In genomic region chr11:75160954-75161353, GRCm38 (mm10) we compare ENCODE assay signal across 17 mouse cellular contexts. TPM values are rescaled to one million over a fixed set of nuclear protein-coding genes. Genes with fewer than 3 reads are reported as not detected.
DNase-seq lines count a peak whose midpoint lies in the region; ATAC-seq lines count a peak whose summit lies in the region.
"Had no signal": no experiment of that assay in that cellular context is flagged by ENCODE, and none has a peak within 500 bp of the region (broad histone marks: within the 10 kb centered on the region; RNA-seq: fewer than 3 reads in every experiment).

No protein-coding gene starts in this region.

- peaks cover 68% of the 10 kb centered on the region for H3K4me1 ChIP-seq in heart, embryonic 13.5 days
- H3K4me1 ChIP-seq in lung, embryonic 15.5 days = peaks cover 88% of the 10 kb centered on the region
- H3K4me1 ChIP-seq in intestine, embryonic 14.5 days (replicated peaks; ENCODE audit: control insufficient read depth, insufficient read depth, low read length) = peaks cover 44% of the 10 kb centered on the region
- peaks cover 72% of the 10 kb centered on the region for H3K4me1 ChIP-seq in stomach, embryonic 16.5 days (ENCODE audit: control insufficient read depth, insufficient read depth, low read length)

- H3K9ac ChIP-seq in heart, embryonic 13.5 days = no peak overlapping the region
- no peak overlapping the region for H3K9ac ChIP-seq in lung, embryonic 15.5 days
- H3K9ac ChIP-seq in intestine, embryonic 14.5 days (ENCODE audit: low read length) = no peak overlapping the region
- no peak overlapping the region for H3K9ac ChIP-seq in stomach, embryonic 16.5 days (ENCODE audit: low read length)
- H3K9ac ChIP-seq: embryonic facial prominence, embryonic 13.5 days; forebrain, embryonic 13.5 days; hindbrain, embryonic 13.5 days; limb, embryonic 12.5 days; midbrain, embryonic 13.5 days had no signal

- H3K9me3 ChIP-seq in heart, embryonic 13.5 days = no peaks in the 10 kb centered on the region
- H3K9me3 ChIP-seq in lung, embryonic 15.5 days = no peaks in the 10 kb centered on the region
- no peaks in the 10 kb centered on the region for H3K9me3 ChIP-seq in intestine, embryonic 14.5 days (ENCODE audit: control insufficient read depth, low read length)
- no peaks in the 10 kb centered on the region for H3K9me3 ChIP-seq in stomach, embryonic 16.5 days (replicated peaks; ENCODE audit: control insufficient read depth, low read length)
- H3K9me3 ChIP-seq: embryonic facial prominence, embryonic 13.5 days; forebrain, embryonic 13.5 days; hindbrain, embryonic 13.5 days; limb, embryonic 12.5 days; midbrain, embryonic 13.5 days had no signal

- no peak overlapping the region for H3K4me3 ChIP-seq in heart, embryonic 13.5 days
- no peak overlapping the region for H3K4me3 ChIP-seq in lung, embryonic 15.5 days
- H3K4me3 ChIP-seq in intestine, embryonic 14.5 days (ENCODE audit: low read depth, low read length) = no peak overlapping the region
- no peak overlapping the region for H3K4me3 ChIP-seq in stomach, embryonic 16.5 days (replicated peaks; ENCODE audit: low read length)
- H3K4me3 ChIP-seq: embryonic facial prominence, embryonic 13.5 days; forebrain, embryonic 13.5 days; hindbrain, embryonic 13.5 days; limb, embryonic 12.5 days; midbrain, embryonic 13.5 days had no signal

- H3K4me2 ChIP-seq in heart, embryonic 13.5 days = no peak overlapping the region
- no peak overlapping the region for H3K4me2 ChIP-seq in lung, embryonic 15.5 days
- no peak overlapping the region for H3K4me2 ChIP-seq in intestine, embryonic 14.5 days (ENCODE audit: low read length)
- H3K4me2 ChIP-seq in stomach, embryonic 16.5 days (ENCODE audit: low read depth, low read length) = no peak overlapping the region
- H3K4me2 ChIP-seq: embryonic facial prominence, embryonic 13.5 days; forebrain, embryonic 13.5 days; hindbrain, embryonic 13.5 days; limb, embryonic 12.5 days; midbrain, embryonic 13.5 days had no signal

- DNase-seq in heart, adult 8-10 months (ENCODE audit: low spot score) = no peak
- DNase-seq in lung, postnatal 10 days = no peak
- DNase-seq in intestine, embryonic 14.5 days (ENCODE audit: low spot score) = no peak
- no peak for DNase-seq in adrenal gland, postnatal 36 days
- DNase-seq: cerebellum, adult 11-12 months; cerebellum, postnatal 36 days; kidney, adult 18-20 months; spleen, adult 18-20 months had no signal

- H3K36me3 ChIP-seq in heart, embryonic 13.5 days = peaks cover 72% of the 10 kb centered on the region
- peaks cover 28% of the 10 kb centered on the region for H3K36me3 ChIP-seq in lung, embryonic 15.5 days
- peaks cover 65% of the 10 kb centered on the region for H3K36me3 ChIP-seq in intestine, embryonic 14.5 days (ENCODE audit: control insufficient read depth, insufficient read depth, low read length)
- peaks cover 5% of the 10 kb centered on the region; the same call in 1 of the 2 replicates for H3K36me3 ChIP-seq in stomach, embryonic 16.5 days (ENCODE audit: control insufficient read depth, insufficient read depth, low read length)

- peaks cover 31% of the 10 kb centered on the region for H3K27me3 ChIP-seq in heart, embryonic 13.5 days (replicated peaks)
- peaks cover 20% of the 10 kb centered on the region for H3K27me3 ChIP-seq in lung, embryonic 15.5 days
- peaks cover 4% of the 10 kb centered on the region for H3K27me3 ChIP-seq in intestine, embryonic 14.5 days (replicated peaks; ENCODE audit: control insufficient read depth, insufficient read depth, low read length)
- peaks cover 5% of the 10 kb centered on the region for H3K27me3 ChIP-seq in stomach, embryonic 16.5 days (ENCODE audit: control insufficient read depth, insufficient read depth, low read length)

- peak overlapping the region; percentile 66; the same call in 1 of the 2 replicates for H3K27ac ChIP-seq in heart, embryonic 13.5 days (replicated peaks)
- H3K27ac ChIP-seq in lung, embryonic 15.5 days = peak overlapping the region; percentile 84
- peak overlapping the region; percentile 81 for H3K27ac ChIP-seq in intestine, embryonic 14.5 days (ENCODE audit: low read depth)
- peak overlapping the region; percentile 94 for H3K27ac ChIP-seq in stomach, embryonic 16.5 days (ENCODE audit: low read length)
- H3K27ac ChIP-seq: embryonic facial prominence, embryonic 13.5 days; forebrain, embryonic 13.5 days; hindbrain, embryonic 13.5 days; midbrain, embryonic 13.5 days had no signal

- WGBS in heart, embryonic 13.5 days = 72% methylated on average over 7 of the region's 7 CpGs
- WGBS in lung, embryonic 15.5 days = 46% methylated on average over 7 of the region's 7 CpGs
- WGBS in intestine, embryonic 14.5 days = 43% methylated on average over 7 of the region's 7 CpGs
- WGBS in stomach, embryonic 16.5 days = 40% methylated on average over 7 of the region's 7 CpGs

- no peak for ATAC-seq in heart, embryonic 13.5 days (ENCODE audit: extremely low read depth, insufficient number of reproducible peaks, low FRiP score, low TSS enrichment)
- no peak for ATAC-seq in lung, embryonic 15.5 days (ENCODE audit: borderline replicate concordance, extremely low read depth, low FRiP score, low TSS enrichment)
- ATAC-seq in intestine, embryonic 14.5 days (replicated peaks; ENCODE audit: low FRiP score, low TSS enrichment, low read depth) = no peak
- ATAC-seq in stomach, embryonic 16.5 days (ENCODE audit: insufficient read depth, low FRiP score) = no peak; the same call in none of the 2 replicates
- ATAC-seq: forebrain, embryonic 13.5 days; midbrain, embryonic 13.5 days had no signal

RNA-seq across cellular contexts. Expression of gene Hic1, which starts 8.4 kb away (rescaled TPM):
- polyA plus RNA-seq in heart, embryonic 13.5 days (2015; fragmentation: Nextera tagmentation; extraction: Ambion mirVana) = 9.4 and 9.5 TPM in 2 replicates
- total RNA-seq in heart, adult 8-10 months (2022) = 10 to 100 TPM in 3 of 4 experiments, 1 to 10 TPM in 1; 7.6 to 19.4 (median 16.8) TPM
- 20.1 and 21.7 TPM in 2 replicates for polyA plus RNA-seq in lung, embryonic 15.5 days (2015; fragmentation: Nextera tagmentation; extraction: Ambion mirVana)
- 13.0 and 14.5 TPM in 2 replicates for polyA plus RNA-seq in intestine, embryonic 14.5 days (2014; fragmentation: Nextera tagmentation; extraction: Ambion mirVana)
- polyA plus RNA-seq in stomach, embryonic 16.5 days (2015; fragmentation: Nextera tagmentation; extraction: Ambion mirVana) = 5.1 and 5.9 TPM in 2 replicates
- total RNA-seq in adrenal gland, postnatal 36 days (2021) = 1 to 10 TPM; 8.3 to 9.0 TPM
- total RNA-seq: granulocyte monocyte progenitor cell, adult 5-6 weeks had no signal

RNA-seq across cellular contexts. Expression of gene Ovca2, which starts 17.7 kb away (rescaled TPM):
- 15.2 and 16.4 TPM in 2 replicates for polyA plus RNA-seq in heart, embryonic 13.5 days (2015; fragmentation: Nextera tagmentation; extraction: Ambion mirVana)
- 1 to 10 TPM; 5.6 to 6.9 (median 5.9) TPM for total RNA-seq in heart, adult 8-10 months (2022)
- 25.5 and 26.2 TPM in 2 replicates for polyA plus RNA-seq in lung, embryonic 15.5 days (2015; fragmentation: Nextera tagmentation; extraction: Ambion mirVana)
- 29.9 and 32.2 TPM in 2 replicates for polyA plus RNA-seq in intestine, embryonic 14.5 days (2014; fragmentation: Nextera tagmentation; extraction: Ambion mirVana)
- polyA plus RNA-seq in stomach, embryonic 16.5 days (2015; fragmentation: Nextera tagmentation; extraction: Ambion mirVana) = 19.4 and 23.2 TPM in 2 replicates
- total RNA-seq in adrenal gland, postnatal 36 days (2021) = 10 to 100 TPM; 20.7 to 22.4 TPM

RNA-seq across cellular contexts. Expression of gene Dph1, which starts 30.1 kb away (rescaled TPM):
- polyA plus RNA-seq in heart, embryonic 13.5 days (2015; fragmentation: Nextera tagmentation; extraction: Ambion mirVana) = 19.3 and 21.3 TPM in 2 replicates
- total RNA-seq in heart, adult 8-10 months (2022) = 10 to 100 TPM in 2 of 4 experiments, 1 to 10 TPM in 2; 8.1 to 11.2 (median 9.7) TPM
- 20.4 and 21.0 TPM in 2 replicates for polyA plus RNA-seq in lung, embryonic 15.5 days (2015; fragmentation: Nextera tagmentation; extraction: Ambion mirVana)
- polyA plus RNA-seq in intestine, embryonic 14.5 days (2014; fragmentation: Nextera tagmentation; extraction: Ambion mirVana) = 27.9 and 31.5 TPM in 2 replicates
- 20.6 and 20.7 TPM in 2 replicates for polyA plus RNA-seq in stomach, embryonic 16.5 days (2015; fragmentation: Nextera tagmentation; extraction: Ambion mirVana)
- total RNA-seq in adrenal gland, postnatal 36 days (2021) = 10 to 100 TPM; 29.8 to 30.6 TPM

RNA-seq across cellular contexts. Expression of gene Rtn4rl1, which starts 32.6 kb away (rescaled TPM):
- 10.2 and 12.4 TPM in 2 replicates for polyA plus RNA-seq in heart, embryonic 13.5 days (2015; fragmentation: Nextera tagmentation; extraction: Ambion mirVana)
- 1 to 10 TPM; 5.2 to 7.9 (median 6.8) TPM for total RNA-seq in heart, adult 8-10 months (2022)
- 1.8 and 3.3 TPM in 2 replicates for polyA plus RNA-seq in lung, embryonic 15.5 days (2015; fragmentation: Nextera tagmentation; extraction: Ambion mirVana)
- 1.6 and 2.0 TPM in 2 replicates for polyA plus RNA-seq in intestine, embryonic 14.5 days (2014; fragmentation: Nextera tagmentation; extraction: Ambion mirVana)
- polyA plus RNA-seq in stomach, embryonic 16.5 days (2015; fragmentation: Nextera tagmentation; extraction: Ambion mirVana) = 1.3 and 1.4 TPM in 2 replicates
- 10 to 100 TPM; 37.3 to 53.0 TPM for total RNA-seq in adrenal gland, postnatal 36 days (2021)
